ENCODE assay signal across 21 mouse cellular contexts in genomic region chr1:138582225-138582624, GRCm38 (mm10).
"Had no signal": no experiment of that assay in that cellular context is flagged by ENCODE, and none has a peak within 500 bp of the region (broad histone marks: within the 10 kb centered on the region; RNA-seq: fewer than 3 reads in every experiment).

No protein-coding gene starts in this region.

- H3K36me3 ChIP-seq: limb, embryonic 13.5 days; liver, embryonic 12.5 days; liver, embryonic 15.5 days; lung, embryonic 15.5 days; midbrain, embryonic 10.5 days; midbrain, embryonic 13.5 days; neural tube, embryonic 13.5 days had no signal

- H3K27me3 ChIP-seq: limb, embryonic 13.5 days; liver, embryonic 12.5 days; liver, embryonic 15.5 days; lung, embryonic 15.5 days; megakaryocyte, embryonic 14.5 days; midbrain, embryonic 13.5 days; neural tube, embryonic 13.5 days had no signal

- H3K4me2 ChIP-seq: limb, embryonic 13.5 days; liver, embryonic 12.5 days; liver, embryonic 15.5 days; lung, embryonic 15.5 days; midbrain, embryonic 13.5 days; neural tube, embryonic 13.5 days had no signal

- H3K9ac ChIP-seq: limb, embryonic 13.5 days; liver, embryonic 12.5 days; liver, embryonic 15.5 days; lung, embryonic 15.5 days; midbrain, embryonic 13.5 days; neural tube, embryonic 13.5 days had no signal

- ATAC-seq: liver, embryonic 12.5 days; midbrain, embryonic 13.5 days; midbrain, embryonic 16.5 days had no signal

- H3K9me3 ChIP-seq: limb, embryonic 10.5 days; limb, embryonic 13.5 days; liver, embryonic 12.5 days; liver, embryonic 15.5 days; lung, embryonic 15.5 days; megakaryocyte, embryonic 14.5 days; midbrain, embryonic 10.5 days; midbrain, embryonic 13.5 days; neural tube, embryonic 13.5 days had no signal

- DNase-seq: kidney, adult 2 months; kidney, postnatal 25 days; layer of hippocampus, adult 9-11 months; liver; lung, postnatal 4 days; retina, postnatal 1 day; thymus, adult 2 months; thymus, postnatal 14 days had no signal

- H3K4me3 ChIP-seq: layer of hippocampus, adult 2 months; limb, embryonic 10.5 days; limb, embryonic 13.5 days; liver, embryonic 12.5 days; liver, embryonic 15.5 days; lung, embryonic 15.5 days; megakaryocyte, embryonic 14.5 days; midbrain, embryonic 10.5 days; midbrain, embryonic 13.5 days; myocyte; neural tube, embryonic 13.5 days had no signal

- H3K27ac ChIP-seq: kidney, postnatal 0 days; layer of hippocampus, adult 2 months; limb, embryonic 10.5 days; limb, embryonic 13.5 days; liver, embryonic 12.5 days; liver, embryonic 15.5 days; lung, embryonic 15.5 days; midbrain, embryonic 10.5 days; midbrain, embryonic 13.5 days; neural tube, embryonic 13.5 days had no signal

- H3K4me1 ChIP-seq: lung, embryonic 15.5 days; neural tube, embryonic 13.5 days had no signal
